Mouse (Mus musculus) testis, adult 10 weeks (tissue): ENCODE data around the gene Srebf1. TPM values are rescaled to one million over a fixed set of nuclear protein-coding genes. Genes with fewer than 3 reads are reported as not detected.

Source experiments
- polyA plus RNA-seq: library from polyadenylated mRNA; stranded (reverse); fragments of 350-450 nt; fragmentation: Illumina TruSeq; extraction: RNeasy Lipid Tissue Mini Kit (QIAGEN cat#74804); gene quantifications from one replicate; pipeline ENCODE4 v1.2.3, GENCODE M21; 2014; ENCODE audit warnings: low read depth, low replicate concordance

The Srebf1 gene
- polyA plus RNA-seq = 0.25 TPM

DNA sequence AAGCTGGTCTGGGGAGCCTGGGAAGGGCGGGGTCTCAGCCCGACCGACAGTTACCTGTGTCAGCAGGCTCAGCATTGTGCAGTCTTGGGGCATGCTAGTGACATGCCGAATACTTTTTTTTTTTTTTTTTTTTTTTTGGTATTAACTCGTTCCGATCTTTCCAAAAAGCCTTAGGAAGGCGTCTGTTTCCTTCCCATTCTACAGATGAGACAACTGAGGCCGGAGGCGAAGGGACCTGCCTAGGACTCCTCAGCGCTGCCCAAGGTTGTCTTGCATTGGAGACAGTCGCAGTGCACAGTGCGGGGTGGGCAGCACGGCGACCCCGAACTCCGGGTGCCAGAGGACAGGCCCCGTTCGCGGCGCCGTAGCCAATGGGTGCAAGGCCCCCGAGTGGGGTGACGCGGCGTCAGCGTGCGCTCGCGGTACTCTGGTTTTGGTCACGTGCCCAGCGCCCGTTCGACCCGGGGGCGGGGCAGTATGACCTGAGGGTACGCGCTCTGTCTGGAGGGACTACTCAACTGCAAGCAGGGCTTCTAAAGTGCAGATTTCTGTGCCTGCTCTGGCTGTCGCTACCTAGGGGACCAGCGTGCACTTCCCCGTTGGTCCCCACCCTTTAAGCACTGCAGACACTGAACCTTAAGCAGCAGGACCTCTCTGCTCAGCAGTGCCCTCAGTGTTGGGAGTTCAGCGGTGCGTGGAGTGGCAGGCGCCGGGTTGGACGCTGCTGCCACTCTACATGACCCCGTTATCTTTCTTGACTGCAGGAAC is at the start of gene Srebf1:
Gene Srebf1, minus strand, starts transcription at position 113 of the 768 bp plus-strand sequence.

Other genes starting within 250 kb of the Srebf1 start
- 0.78 TPM for gene Pemt, start 176.1 kb downstream of the Srebf1 start, polyA plus RNA-seq
- 0.60 TPM for gene Rai1, start 117.6 kb downstream of the Srebf1 start, polyA plus RNA-seq
- 4.8 TPM for gene Tom1l2, start 130.3 kb upstream of the Srebf1 start, polyA plus RNA-seq
- gene Drc3, start 130.7 kb upstream of the Srebf1 start, polyA plus RNA-seq = 42.8 TPM
- gene Gid4, start 194.6 kb upstream of the Srebf1 start, polyA plus RNA-seq = 68.4 TPM
- 40.8 TPM for gene Atpaf2, start 195.9 kb upstream of the Srebf1 start, polyA plus RNA-seq
- 22.3 TPM for gene Drg2, start 232.0 kb upstream of the Srebf1 start, polyA plus RNA-seq
- 1.4 TPM for gene Myo15, start 246.8 kb upstream of the Srebf1 start, polyA plus RNA-seq